Mouse (Mus musculus) myocyte (in vitro differentiated cells): ENCODE measurements around the gene Csmd2. TPM values are rescaled to one million over a fixed set of nuclear protein-coding genes. Genes with fewer than 3 reads are reported as not detected.

ENCODE experiments used
- H3K27me3 ChIP-seq: one replicate; pipeline ENCODE4 v1.6.1; 2011; ENCODE audit not compliant: control insufficient read depth, insufficient read depth, insufficient read length
- H3K36me3 ChIP-seq: one replicate; pipeline ENCODE4 v1.6.1; 2011; ENCODE audit not compliant: control insufficient read depth, insufficient read depth
- H3K4me2 ChIP-seq: one replicate; pipeline ENCODE4 v1.6.1; 2011; ENCODE audit warnings: low read depth, control low read depth
- H3K4me3 ChIP-seq: one replicate; pipeline ENCODE4 v1.5.1; 2011; ENCODE audit warnings: mild to moderate bottlenecking, control low read depth, moderate library complexity
- H3K79me2 ChIP-seq: one replicate; pipeline ENCODE4 v1.6.1; 2011; ENCODE audit not compliant: control insufficient read depth, insufficient read depth
- H3ac ChIP-seq: one replicate; pipeline ENCODE4 v1.6.1; 2011; ENCODE audit not compliant: control insufficient read depth, insufficient read length
- CEBPB ChIP-seq: IDR thresholded peaks from 2 replicates; pipeline ENCODE4 v1.6.1; 2011; ENCODE audit warnings: mild to moderate bottlenecking, moderate library complexity; ENCODE audit not compliant: poor library complexity, insufficient read depth, severe bottlenecking
- E2F4 ChIP-seq: IDR thresholded peaks from one replicate; pipeline ENCODE4 v1.6.1; 2011; ENCODE audit warnings: mild to moderate bottlenecking, control low read depth, moderate library complexity; ENCODE audit not compliant: insufficient read depth
- MAX ChIP-seq: IDR thresholded peaks from one replicate; pipeline ENCODE4 v1.6.1; 2011; ENCODE audit warnings: low read depth, mild to moderate bottlenecking, control low read depth
- MYOD1 ChIP-seq, 3 experiments: IDR thresholded peaks; one replicate each; pipeline ENCODE4 v1.6.1; 2011; ENCODE audit warnings: control low read depth in 2 of 3, low read depth in 2 of 3, mild to moderate bottlenecking in 2 of 3, moderate library complexity in 1 of 3; ENCODE audit not compliant: insufficient read length in 2 of 3, control insufficient read depth in 1 of 3
- MYOG ChIP-seq, 3 experiments: IDR thresholded peaks; one replicate each; pipeline ENCODE4 v1.6.1; 2011; ENCODE audit warnings: control low read depth in 2 of 3, low read depth in 2 of 3, mild to moderate bottlenecking in 2 of 3; ENCODE audit not compliant: insufficient read length in 2 of 3, control insufficient read depth in 1 of 3, insufficient read depth in 1 of 3
- POLR2A ChIP-seq: IDR thresholded peaks from one replicate; pipeline ENCODE4 v1.6.1; 2011; ENCODE audit warnings: low read depth, mild to moderate bottlenecking, control low read depth, moderate library complexity; ENCODE audit not compliant: insufficient read length
- POLR2AphosphoS2 ChIP-seq: IDR thresholded peaks from one replicate; pipeline ENCODE4 v1.6.1; 2011; ENCODE audit warnings: low read depth, control low read depth; ENCODE audit not compliant: insufficient read length
- REST ChIP-seq: IDR thresholded peaks from one replicate; pipeline ENCODE4 v1.6.1; 2011; ENCODE audit warnings: mild to moderate bottlenecking, control low read depth, moderate library complexity; ENCODE audit not compliant: insufficient read depth, insufficient read length
- SRF ChIP-seq: IDR thresholded peaks from one replicate; pipeline ENCODE4 v1.6.1; 2011; ENCODE audit warnings: low read depth; ENCODE audit not compliant: control insufficient read depth, insufficient read length
- TCF12 ChIP-seq: IDR thresholded peaks from one replicate; pipeline ENCODE4 v1.6.1; 2011; ENCODE audit warnings: mild to moderate bottlenecking, control low read depth; ENCODE audit not compliant: poor library complexity, insufficient read depth, severe bottlenecking
- TCF3 ChIP-seq: IDR thresholded peaks from one replicate; pipeline ENCODE4 v1.6.1; 2011; ENCODE audit warnings: low read depth, control low read depth; ENCODE audit not compliant: insufficient read length
- USF1 ChIP-seq: IDR thresholded peaks from one replicate; pipeline ENCODE4 v1.6.1; 2011; ENCODE audit warnings: low read depth, mild to moderate bottlenecking, control low read depth, moderate library complexity
- polyA plus RNA-seq: library from polyadenylated mRNA; unstranded; fragments of >200 nt; fragmentation: generic; extraction: Trizol; gene quantifications from one replicate; pipeline ENCODE4 v1.2.1, GENCODE M21; 2012; ENCODE audit warnings: missing spikeins

Gene Csmd2
- polyA plus RNA-seq, 1 experiment: not detected

GRCm38 (mm10) chr4:128374051-128374450, 386.4 kb downstream of the Csmd2 start:
- Histone ChIP-seq H3K79me2 (no peaks in the 10 kb centered on the region), H3K36me3 (no peaks in the 10 kb centered on the region), H3K27me3 (no peaks in the 10 kb centered on the region), H3K4me2 (no peak overlapping the region), H3ac (no peak overlapping the region), H3K4me3 (no peak overlapping the region)
- TF ChIP-seq MYOG (IDR thresholded peaks at IDR 0.05; ENCODE audit: control insufficient read depth in 1 of 3, insufficient read depth in 1 of 3, insufficient read length in 2 of 3, low read depth in 2 of 3) (no peak), MYOD1 (IDR thresholded peaks at IDR 0.05; ENCODE audit: control insufficient read depth in 1 of 3, insufficient read length in 2 of 3, low read depth in 2 of 3) (no peak), POLR2A (no peak), REST (no peak), USF1 (no peak)

GRCm38 (mm10) chr4:128378946-128379345, 391.3 kb downstream of the Csmd2 start:
- H3K79me2 ChIP-seq: no peaks in the 10 kb centered on the region
- no peak overlapping the region for H3K4me2 ChIP-seq
- TF ChIP-seq TCF12 (no peak), POLR2AphosphoS2 (no peak), MYOD1 (IDR thresholded peaks at IDR 0.05; ENCODE audit: control insufficient read depth in 1 of 3, insufficient read length in 2 of 3, low read depth in 2 of 3) (no peak), E2F4 (no peak), TCF3 (no peak), MYOG (IDR thresholded peaks at IDR 0.05; ENCODE audit: control insufficient read depth in 1 of 3, insufficient read depth in 1 of 3, insufficient read length in 2 of 3, low read depth in 2 of 3) (no peak), USF1 (no peak), POLR2A (no peak), MAX (no peak), REST (no peak), SRF (no peak)
- no peaks in the 10 kb centered on the region for H3K27me3 ChIP-seq
- no peaks in the 10 kb centered on the region for H3K36me3 ChIP-seq
- H3ac ChIP-seq: no peak overlapping the region
- H3K4me3 ChIP-seq: no peak overlapping the region

GRCm38 (mm10) chr4:128381331-128381730, 393.7 kb downstream of the Csmd2 start:
- Histone ChIP-seq H3K4me3 (no peak overlapping the region), H3K36me3 (no peaks in the 10 kb centered on the region), H3K27me3 (no peaks in the 10 kb centered on the region), H3K79me2 (no peaks in the 10 kb centered on the region), H3K4me2 (no peak overlapping the region), H3ac (no peak overlapping the region)
- no peak for TF ChIP-seq SRF

GRCm38 (mm10) chr4:128383800-128384199, 396.1 kb downstream of the Csmd2 start:
- TF ChIP-seq TCF3: no peak
- TF ChIP-seq POLR2A: no peak
- no peak for TF ChIP-seq SRF
- no peak for TF ChIP-seq E2F4
- TF ChIP-seq TCF12: no peak
- no peak for TF ChIP-seq POLR2AphosphoS2
- no peak for TF ChIP-seq REST
- TF ChIP-seq MAX: no peak
- no peak for TF ChIP-seq CEBPB
- TF ChIP-seq USF1: no peak
- TF ChIP-seq MYOG (IDR thresholded peaks at IDR 0.05; ENCODE audit: control insufficient read depth in 1 of 3, insufficient read depth in 1 of 3, insufficient read length in 2 of 3, low read depth in 2 of 3): no peak
- TF ChIP-seq MYOD1 (IDR thresholded peaks at IDR 0.05; ENCODE audit: control insufficient read depth in 1 of 3, insufficient read length in 2 of 3, low read depth in 2 of 3): no peak
- Histone ChIP-seq H3K27me3 (no peaks in the 10 kb centered on the region), H3K36me3 (no peaks in the 10 kb centered on the region), H3K79me2 (no peaks in the 10 kb centered on the region), H3K4me3 (no peak overlapping the region), H3ac (no peak overlapping the region), H3K4me2 (no peak overlapping the region)

- H3K79me2 ChIP-seq: no peaks in the 10 kb centered on the region
- H3ac ChIP-seq: no peak overlapping the region
- H3K4me3 ChIP-seq: no peak overlapping the region
- no peaks in the 10 kb centered on the region for H3K36me3 ChIP-seq
- H3K27me3 ChIP-seq: no peaks in the 10 kb centered on the region
- TF ChIP-seq SRF: no peak
- TF ChIP-seq TCF12: no peak
- no peak for TF ChIP-seq MAX
- H3K4me2 ChIP-seq: no peak overlapping the region
These were observed 403.8 kb downstream of the Csmd2 start for GRCm38 (mm10) chr4:128391484-128391883.

GRCm38 (mm10) chr4:128392279-128392678, 404.6 kb downstream of the Csmd2 start:
- Histone ChIP-seq H3K79me2 (no peaks in the 10 kb centered on the region), H3K4me3 (no peak overlapping the region), H3ac (no peak overlapping the region), H3K27me3 (no peaks in the 10 kb centered on the region), H3K4me2 (no peak overlapping the region), H3K36me3 (no peaks in the 10 kb centered on the region)
- TF ChIP-seq REST (no peak), E2F4 (no peak), POLR2AphosphoS2 (no peak), MAX (no peak), SRF (no peak), POLR2A (no peak), CEBPB (no peak), MYOD1 (IDR thresholded peaks at IDR 0.05; ENCODE audit: control insufficient read depth in 1 of 3, insufficient read length in 2 of 3, low read depth in 2 of 3) (no peak), TCF12 (no peak), TCF3 (no peak), USF1 (no peak), MYOG (IDR thresholded peaks at IDR 0.05; ENCODE audit: control insufficient read depth in 1 of 3, insufficient read depth in 1 of 3, insufficient read length in 2 of 3, low read depth in 2 of 3) (no peak)
